Mouse (Mus musculus) midbrain, embryonic 13.5 days (tissue): ENCODE data around the gene Ahcyl2. TPM values are rescaled to one million over a fixed set of nuclear protein-coding genes. Genes with fewer than 3 reads are reported as not detected.

Source experiments
- ATAC-seq: fragments of 200-750 bp; cut with Nextera tagmentation; 2 replicates; pipeline ENCODE4 v1.8.0; 2017; ENCODE audit warnings: mild to moderate bottlenecking, moderate TSS enrichment, moderate library complexity
- H3K27ac ChIP-seq: fragments of 300-500 bp; sonication (generic); 2 replicates; pipeline ENCODE4 v1.5.1; 2015; ENCODE audit warnings: inconsistent platforms, mild to moderate bottlenecking, moderate library complexity
- H3K27me3 ChIP-seq: fragments of 300-500 bp; sonication (generic); 2 replicates; pipeline ENCODE4 v1.6.1; 2015; ENCODE audit warnings: mild to moderate bottlenecking, inconsistent platforms
- H3K36me3 ChIP-seq: fragments of 300-500 bp; sonication (generic); 2 replicates; pipeline ENCODE4 v1.6.1; 2015; ENCODE audit warnings: mild to moderate bottlenecking, inconsistent platforms
- H3K4me1 ChIP-seq: fragments of 300-500 bp; sonication (generic); replicated peaks from 2 replicates; pipeline ENCODE4 v1.6.1; 2015; ENCODE audit warnings: inconsistent platforms
- H3K4me2 ChIP-seq: fragments of 300-500 bp; sonication (generic); replicated peaks from 2 replicates; pipeline ENCODE4 v1.6.1; 2015; ENCODE audit warnings: moderate library complexity, mild to moderate bottlenecking, inconsistent platforms
- H3K4me3 ChIP-seq: fragments of 300-500 bp; sonication (generic); replicated peaks from 2 replicates; pipeline ENCODE4 v1.5.1; 2015; ENCODE audit warnings: mild to moderate bottlenecking, inconsistent platforms
- H3K9ac ChIP-seq: fragments of 300-500 bp; sonication (generic); replicated peaks from 2 replicates; pipeline ENCODE4 v1.6.1; 2015; ENCODE audit warnings: mild to moderate bottlenecking, inconsistent platforms
- H3K9me3 ChIP-seq: fragments of 300-500 bp; sonication (generic); 2 replicates; pipeline ENCODE4 v1.6.1; 2016; ENCODE audit warnings: mild to moderate bottlenecking, inconsistent platforms
- WGBS: fragments of 180-500 bp; shearing (Covaris S2); methylation state at CpG from one replicate; pipeline ENCODE4 v1.1.7; 2015; 5-methylcytosine and 5-hydroxymethylcytosine counted together
- polyA plus RNA-seq: library from polyadenylated mRNA; unstranded; fragments of >200 nt; fragmentation: Nextera tagmentation; extraction: Ambion mirVana; gene quantifications from 2 replicates; pipeline ENCODE4 v1.2.1, GENCODE M21; 2015

The Ahcyl2 gene
- polyA plus RNA-seq, 1 experiment from 2014 or later: 13.1 TPM

DNA sequence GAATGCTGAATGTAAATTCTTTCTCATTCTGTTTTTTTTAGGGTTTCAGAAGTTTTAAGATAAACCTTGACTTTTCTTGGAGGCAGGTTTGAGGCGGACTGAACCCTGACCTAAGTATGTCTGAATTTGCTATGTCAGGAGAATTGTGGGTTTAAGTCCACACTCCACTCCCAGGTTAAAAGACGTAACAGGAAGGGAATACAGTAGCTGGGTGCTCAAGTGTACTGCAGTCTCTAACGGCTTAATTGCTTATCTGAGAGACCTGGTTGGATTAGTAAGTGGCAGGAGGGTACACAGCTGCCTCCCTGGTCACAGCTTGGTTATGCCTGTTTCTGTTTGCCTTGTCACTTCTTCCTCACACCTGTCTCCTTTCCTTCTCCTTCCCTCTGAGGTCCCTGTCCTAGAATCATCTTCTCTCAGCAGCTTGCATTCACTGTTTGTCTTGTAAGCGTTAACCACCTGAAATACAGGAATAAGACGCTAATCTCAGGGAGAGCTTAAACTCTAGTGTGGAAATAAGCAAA is 79.9 kb downstream of the Ahcyl2 start:
- Histone ChIP-seq H3K4me3 (no peak overlapping the region), H3K4me2 (no peak overlapping the region), H3K36me3 (no peaks in the 10 kb centered on the region), H3K4me1 (no peaks in the 10 kb centered on the region), H3K9me3 (no peaks in the 10 kb centered on the region), H3K27me3 (no peaks in the 10 kb centered on the region), H3K27ac (no peak overlapping the region), H3K9ac (no peak overlapping the region)
- ATAC-seq: no peak
- WGBS: 89% methylated on average over 5 of the region's 5 CpGs

- Histone ChIP-seq H3K4me2 (no peak overlapping the region), H3K27ac (no peak overlapping the region), H3K4me3 (no peak overlapping the region), H3K4me1 (no peaks in the 10 kb centered on the region), H3K9ac (no peak overlapping the region), H3K36me3 (no peaks in the 10 kb centered on the region), H3K27me3 (no peaks in the 10 kb centered on the region), H3K9me3 (no peaks in the 10 kb centered on the region)
- WGBS: 80% methylated on average over 3 of the region's 3 CpGs
- ATAC-seq: no peak
Measured at GRCm38 (mm10) chr6:29848808-29849207, 81.0 kb downstream of the Ahcyl2 start.

DNA sequence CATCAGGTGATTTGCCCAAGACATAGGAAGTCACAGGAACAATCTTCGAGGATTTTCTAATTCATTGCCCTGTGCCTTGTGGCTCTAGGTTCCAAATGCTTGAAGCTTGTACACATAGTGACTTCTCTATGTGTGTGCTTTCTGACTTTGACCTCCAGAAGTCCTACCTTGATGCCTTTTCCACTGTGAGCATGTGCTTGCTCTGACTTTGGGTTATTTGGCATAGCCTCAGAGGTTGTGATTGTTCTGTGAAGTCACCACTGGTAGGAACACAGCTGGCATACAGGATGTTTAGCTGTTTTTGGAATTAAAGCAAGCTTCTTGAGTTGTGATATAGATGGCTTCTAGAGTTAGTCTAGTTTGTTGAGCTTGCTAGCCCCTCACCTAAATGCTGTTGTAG is 82.3 kb downstream of the Ahcyl2 start:
- Histone ChIP-seq H3K36me3 (no peaks in the 10 kb centered on the region), H3K4me3 (no peak overlapping the region), H3K4me2 (no peak overlapping the region), H3K27ac (no peak overlapping the region), H3K27me3 (no peaks in the 10 kb centered on the region), H3K4me1 (no peaks in the 10 kb centered on the region), H3K9ac (no peak overlapping the region), H3K9me3 (no peaks in the 10 kb centered on the region)
- WGBS: 94% methylated on average over 1 of the region's 1 CpGs
- no peak for ATAC-seq

DNA sequence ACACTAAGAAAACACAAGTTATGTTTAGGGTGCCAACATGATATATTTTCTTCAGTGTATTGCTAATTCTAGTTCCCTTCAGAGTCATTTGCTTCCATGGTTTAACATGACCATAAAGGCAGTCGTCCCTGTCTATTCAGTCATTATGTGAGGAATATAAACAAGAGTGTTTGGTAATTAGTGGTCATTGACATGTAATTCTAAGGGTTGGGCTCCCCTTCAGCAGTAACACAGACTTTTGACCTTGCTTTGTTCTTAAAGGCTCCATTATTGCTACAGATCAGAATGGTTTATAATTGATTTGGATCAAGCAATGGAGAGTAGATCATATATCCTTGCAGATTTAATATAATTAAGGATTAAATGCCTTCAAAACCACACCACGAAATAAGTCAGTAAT is 82.9 kb downstream of the Ahcyl2 start:
- no peak overlapping the region for H3K4me3 ChIP-seq
- WGBS: 78% methylated on average over 2 of the region's 2 CpGs
- H3K36me3 ChIP-seq: no peaks in the 10 kb centered on the region
- no peaks in the 10 kb centered on the region for H3K4me1 ChIP-seq
- H3K4me2 ChIP-seq: no peak overlapping the region
- no peaks in the 10 kb centered on the region for H3K27me3 ChIP-seq
- no peaks in the 10 kb centered on the region for H3K9me3 ChIP-seq
- no peak overlapping the region for H3K9ac ChIP-seq
- H3K27ac ChIP-seq: no peak overlapping the region
- no peak for ATAC-seq

GRCm38 (mm10) chr6:29851873-29852272 is 84.1 kb downstream of the Ahcyl2 start:
- 88% methylated on average over 3 of the region's 3 CpGs for WGBS
- Histone ChIP-seq H3K4me2 (no peak overlapping the region), H3K9ac (no peak overlapping the region), H3K4me1 (no peaks in the 10 kb centered on the region), H3K36me3 (no peaks in the 10 kb centered on the region), H3K4me3 (no peak overlapping the region), H3K9me3 (no peaks in the 10 kb centered on the region), H3K27ac (no peak overlapping the region), H3K27me3 (no peaks in the 10 kb centered on the region)
- ATAC-seq: no peak

DNA sequence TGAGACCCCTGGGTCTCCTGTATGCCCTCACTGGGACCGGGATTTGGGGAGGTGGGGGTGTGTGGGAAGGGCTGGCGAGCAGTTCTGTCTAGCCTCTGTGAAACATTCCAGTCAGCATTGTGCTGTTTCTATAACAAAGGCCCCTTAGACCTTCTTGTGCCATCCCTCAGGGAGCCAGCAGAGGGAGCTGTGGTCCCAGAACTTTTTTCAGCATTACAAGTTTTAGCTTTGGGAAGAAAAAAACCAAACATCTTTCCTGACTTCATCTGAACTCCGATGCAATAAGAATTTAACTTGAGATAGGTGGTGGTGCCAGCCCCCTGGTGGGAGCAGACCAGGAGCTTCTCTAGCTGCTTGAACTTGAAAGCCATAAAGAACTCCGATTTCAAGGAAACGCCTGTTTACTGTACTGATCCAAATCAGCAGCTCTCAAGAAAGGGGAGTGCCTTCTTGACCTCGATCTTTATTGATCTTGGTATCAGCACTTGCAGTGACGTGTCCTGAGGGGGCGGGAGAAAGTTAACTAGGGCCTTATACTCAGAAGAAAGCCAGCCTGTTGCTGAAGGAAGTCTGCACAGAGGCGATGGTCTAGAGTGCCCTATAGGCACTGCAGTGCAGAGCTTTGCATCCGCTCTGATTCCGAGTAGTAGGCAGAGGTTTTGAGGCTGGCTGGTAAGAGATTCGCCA is 85.5 kb downstream of the Ahcyl2 start:
- H3K9ac ChIP-seq: 0 out of 2 replicates have a peak overlapping the region, but pooled peaks have one; percentile 30
- ATAC-seq: peak; percentile 87
- H3K4me1 ChIP-seq: no peaks in the 10 kb centered on the region
- H3K27ac ChIP-seq: peak overlapping the region; percentile 41; the same call in 1 of the 2 replicates
- no peak overlapping the region for H3K4me3 ChIP-seq
- H3K27me3 ChIP-seq: no peaks in the 10 kb centered on the region
- 44% methylated on average over 12 of the region's 12 CpGs for WGBS
- no peaks in the 10 kb centered on the region for H3K9me3 ChIP-seq
- H3K36me3 ChIP-seq: no peaks in the 10 kb centered on the region
- H3K4me2 ChIP-seq: no peak overlapping the region

DNA sequence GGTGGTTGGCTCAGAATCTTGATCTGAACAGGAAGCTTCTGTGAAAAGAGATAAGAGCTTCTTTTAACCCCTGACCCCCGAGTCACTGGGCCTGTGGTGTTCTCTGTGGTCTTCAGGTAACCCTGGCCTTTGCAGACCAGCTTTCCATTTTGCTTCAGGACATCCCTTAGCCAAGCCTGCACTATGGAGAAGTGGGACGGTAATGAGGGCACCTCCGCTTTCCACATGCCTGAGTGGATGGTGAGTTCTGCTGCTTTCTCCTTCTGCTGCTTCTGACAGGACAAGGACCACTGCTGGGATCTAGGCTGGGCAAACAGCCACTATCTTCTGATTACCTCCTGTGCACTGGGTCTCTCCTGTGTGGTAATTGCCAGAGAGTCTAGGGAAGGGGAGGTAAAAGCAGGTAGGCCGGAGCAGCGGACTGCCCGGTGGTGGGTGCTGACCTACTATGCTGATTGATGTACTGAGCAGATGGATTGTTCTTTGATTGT is 86.1 kb downstream of the Ahcyl2 start:
- 97% methylated on average over 6 of the region's 6 CpGs for whole genome bisulfite sequencing

DNA sequence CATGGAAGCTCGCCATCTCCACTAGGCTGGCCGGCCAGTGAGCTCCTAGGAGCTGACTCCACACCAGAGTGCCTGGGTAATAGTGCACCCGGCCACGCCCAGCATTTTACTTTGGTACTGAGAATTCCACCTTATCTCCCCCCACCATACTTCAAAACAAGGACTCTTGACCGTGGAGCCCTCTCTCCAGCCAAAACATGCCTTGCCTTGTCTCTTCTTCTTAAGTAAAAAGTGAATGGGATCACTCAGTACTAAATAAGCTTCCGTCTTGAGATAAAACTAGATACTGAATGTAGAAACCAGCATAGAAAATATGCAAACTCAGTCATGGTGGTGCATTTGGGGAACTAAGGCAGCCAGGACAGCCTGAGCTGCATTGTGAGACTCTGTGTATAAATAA is 90.8 kb downstream of the Ahcyl2 start:
- Histone ChIP-seq H3K4me2 (no peak overlapping the region), H3K27ac (no peak overlapping the region), H3K27me3 (no peaks in the 10 kb centered on the region), H3K4me3 (no peak overlapping the region), H3K36me3 (no peaks in the 10 kb centered on the region), H3K4me1 (no peaks in the 10 kb centered on the region), H3K9me3 (no peaks in the 10 kb centered on the region), H3K9ac (no peak overlapping the region)
- WGBS: 87% methylated on average over 6 of the region's 6 CpGs
- no peak for ATAC-seq

More for the DNA sequence above, 86.1 kb downstream of the Ahcyl2 start:
- Histone ChIP-seq H3K4me3 (no peak overlapping the region), H3K9me3 (no peaks in the 10 kb centered on the region), H3K9ac (no peak overlapping the region), H3K4me2 (no peak overlapping the region), H3K36me3 (no peaks in the 10 kb centered on the region), H3K4me1 (no peaks in the 10 kb centered on the region), H3K27ac (no peak overlapping the region), H3K27me3 (no peaks in the 10 kb centered on the region)
- ATAC-seq: no peak

DNA sequence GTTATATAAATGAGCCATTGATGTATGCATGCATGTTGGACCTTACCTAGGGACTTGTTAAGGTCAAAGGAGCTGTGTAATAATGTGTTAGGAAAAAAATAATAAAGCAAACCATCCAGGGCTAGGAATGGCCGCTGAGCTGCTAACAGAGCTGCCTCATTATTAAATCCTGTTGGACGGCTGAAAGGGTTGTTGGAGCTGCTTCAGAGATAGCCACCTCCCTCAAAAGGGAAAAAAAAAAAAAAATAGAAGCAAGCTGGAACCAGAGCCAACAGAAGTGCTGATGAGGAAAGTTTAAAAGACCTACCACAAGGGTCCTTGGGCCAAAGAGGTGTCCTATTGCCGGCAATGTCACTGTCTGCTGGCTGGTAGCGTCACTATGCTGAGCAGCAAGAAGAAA is 91.5 kb downstream of the Ahcyl2 start:
- Histone ChIP-seq H3K9ac (no peak overlapping the region), H3K9me3 (no peaks in the 10 kb centered on the region), H3K4me3 (no peak overlapping the region), H3K27ac (no peak overlapping the region), H3K36me3 (no peaks in the 10 kb centered on the region), H3K27me3 (no peaks in the 10 kb centered on the region), H3K4me1 (no peaks in the 10 kb centered on the region), H3K4me2 (no peak overlapping the region)
- 70% methylated on average over 4 of the region's 4 CpGs for WGBS
- ATAC-seq: no peak

DNA sequence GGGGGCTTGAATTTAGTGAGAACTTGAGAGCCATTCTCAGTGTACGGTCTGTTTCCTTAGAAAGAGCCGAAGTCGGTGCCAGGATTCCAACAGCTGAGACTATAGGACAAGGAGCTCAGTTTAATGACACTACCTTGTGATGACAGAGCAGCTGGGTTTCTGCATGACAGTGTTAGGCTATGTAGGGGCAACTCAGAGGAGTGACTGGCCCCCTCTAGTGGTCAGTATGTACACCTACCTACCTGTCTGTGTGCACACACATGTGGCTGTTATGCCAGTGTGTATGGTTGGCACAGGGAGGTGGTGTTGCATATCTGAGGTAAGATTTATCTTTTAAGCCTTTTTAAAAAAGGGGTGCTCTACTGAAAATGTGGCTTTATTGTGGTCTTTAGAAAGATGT is 92.4 kb downstream of the Ahcyl2 start:
- Histone ChIP-seq H3K4me3 (no peak overlapping the region), H3K27me3 (no peaks in the 10 kb centered on the region), H3K9me3 (no peaks in the 10 kb centered on the region), H3K9ac (no peak overlapping the region), H3K4me2 (no peak overlapping the region), H3K4me1 (no peaks in the 10 kb centered on the region), H3K27ac (no peak overlapping the region), H3K36me3 (no peaks in the 10 kb centered on the region)
- no peak for ATAC-seq
- WGBS: 87% methylated on average over 3 of the region's 3 CpGs

DNA sequence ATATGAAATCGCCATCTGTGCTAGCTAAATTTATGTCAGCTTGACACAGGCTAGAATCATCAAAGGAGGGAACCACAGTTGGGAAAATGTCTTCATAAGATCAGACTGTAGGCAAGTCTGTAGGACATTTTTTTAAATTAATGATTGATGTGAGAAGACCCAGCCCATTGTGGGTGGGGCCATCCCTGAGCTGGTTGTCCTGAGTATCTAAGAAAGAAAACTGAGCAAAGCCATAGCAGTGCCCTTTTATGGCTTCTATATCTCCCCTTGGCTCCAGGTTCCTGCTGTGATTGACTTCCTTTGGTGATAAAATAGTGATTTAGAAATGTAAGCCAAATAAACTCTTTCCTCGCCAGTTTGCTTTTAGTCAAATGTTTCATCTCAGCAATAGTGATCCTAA is 97.1 kb downstream of the Ahcyl2 start:
- H3K27me3 ChIP-seq: no peaks in the 10 kb centered on the region
- 96% methylated on average over 2 of the region's 2 CpGs for WGBS
- ATAC-seq: no peak
- H3K4me1 ChIP-seq: no peaks in the 10 kb centered on the region
- H3K36me3 ChIP-seq: no peaks in the 10 kb centered on the region
- no peaks in the 10 kb centered on the region for H3K9me3 ChIP-seq
- no peak overlapping the region for H3K4me2 ChIP-seq
- no peak overlapping the region for H3K4me3 ChIP-seq
- no peak overlapping the region for H3K27ac ChIP-seq
- no peak overlapping the region for H3K9ac ChIP-seq

DNA sequence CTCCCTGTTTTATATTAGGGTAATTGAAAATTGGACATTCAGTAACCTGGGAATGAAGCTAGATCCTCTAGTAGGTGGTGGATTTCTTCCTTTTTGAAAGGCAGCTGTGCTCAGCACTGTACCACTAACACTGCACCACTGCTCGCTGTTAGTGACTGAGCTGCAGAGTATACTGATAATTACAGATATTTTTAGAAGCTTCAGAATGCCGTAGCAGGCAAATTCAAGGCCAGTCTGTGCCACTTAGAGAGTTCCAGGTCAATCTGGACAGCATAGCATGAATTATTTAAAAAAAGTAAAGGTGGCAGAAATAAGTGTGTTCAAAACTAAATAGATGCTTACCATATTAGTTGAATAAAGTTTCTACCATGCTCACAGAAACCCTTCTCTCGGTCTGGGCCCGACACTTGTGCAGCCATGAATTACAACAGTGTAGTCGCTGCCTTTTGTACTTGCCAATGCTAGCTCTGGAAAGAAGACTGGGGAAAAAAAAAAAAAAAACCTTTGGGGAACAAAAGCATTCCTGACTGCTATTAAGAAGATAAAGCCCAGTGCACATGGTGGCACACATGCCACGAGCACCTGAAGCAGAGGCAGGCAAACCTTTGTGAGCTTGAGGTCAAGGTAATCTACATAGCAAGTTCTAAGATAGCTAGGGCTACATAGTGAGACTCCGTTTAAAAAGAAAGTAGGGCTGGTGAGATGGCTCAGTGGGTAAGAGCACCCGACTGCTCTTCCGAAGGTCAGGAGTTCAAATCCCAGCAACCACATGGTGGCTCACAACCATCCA is 99.3 kb downstream of the Ahcyl2 start:
- Histone ChIP-seq H3K27ac (no peak overlapping the region), H3K4me1 (0 out of 2 replicates have a peak, but pooled peaks cover 6% of the 10 kb centered on the region), H3K27me3 (no peaks in the 10 kb centered on the region), H3K36me3 (0 out of 2 replicates have a peak, but pooled peaks cover 7% of the 10 kb centered on the region), H3K9me3 (no peaks in the 10 kb centered on the region), H3K4me3 (no peak overlapping the region), H3K4me2 (no peak overlapping the region), H3K9ac (no peak overlapping the region)
- WGBS: 75% methylated on average over 9 of the region's 9 CpGs
- ATAC-seq: no peak
